Mouse (Mus musculus) cerebellum, postnatal 10 days (tissue): ENCODE data around the gene Rph3al.

Source experiments
- DNase-seq, 2 experiments: peaks; one replicate each; pipeline ENCODE4 v3.0.0; 2021; ENCODE audit warnings: mixed read lengths in 2 of 2

The Rph3al gene

GRCm38 (mm10) chr11:75938379-75938906 lies at the start of gene Rph3al:
Rph3al (minus strand) TSS chr11:75938429.
- DNase-seq: no peak

GRCm38 (mm10) chr11:75985948-75986347 lies 47.7 kb upstream of the Rph3al start:
- no peak for DNase-seq

GRCm38 (mm10) chr11:75984581-75984980 lies 46.4 kb upstream of the Rph3al start:
- DNase-seq: no peak

- DNase-seq: no peak
These were observed 45.0 kb upstream of the Rph3al start for GRCm38 (mm10) chr11:75983194-75983593.

GRCm38 (mm10) chr11:75980413-75980812 lies 42.2 kb upstream of the Rph3al start:
- no peak for DNase-seq

- no peak for DNase-seq
These were observed 39.8 kb upstream of the Rph3al start for GRCm38 (mm10) chr11:75978051-75978450.

GRCm38 (mm10) chr11:75976748-75977147 lies 38.5 kb upstream of the Rph3al start:
- no peak for DNase-seq

GRCm38 (mm10) chr11:75973988-75974387 lies 35.8 kb upstream of the Rph3al start:
- peak; percentile 42 to 56 for DNase-seq

- peak; percentile 36 to 41 for DNase-seq
These were observed 34.8 kb upstream of the Rph3al start for GRCm38 (mm10) chr11:75972916-75973567.

- DNase-seq: no peak
These were observed 34.0 kb upstream of the Rph3al start for GRCm38 (mm10) chr11:75972188-75972587.

- DNase-seq: no peak
These were observed 32.4 kb upstream of the Rph3al start for GRCm38 (mm10) chr11:75970629-75971028.

GRCm38 (mm10) chr11:75968761-75969160 lies 30.5 kb upstream of the Rph3al start:
- no peak for DNase-seq

- DNase-seq: peak; percentile 84 to 86
These were observed 28.5 kb upstream of the Rph3al start for GRCm38 (mm10) chr11:75966401-75967372.

GRCm38 (mm10) chr11:75965674-75966400 lies 27.6 kb upstream of the Rph3al start:
- DNase-seq: no peak

- no peak for DNase-seq
These were observed 26.2 kb upstream of the Rph3al start for GRCm38 (mm10) chr11:75964476-75964730.

- DNase-seq: peak; percentile 85 to 88
These were observed 25.7 kb upstream of the Rph3al start for GRCm38 (mm10) chr11:75963730-75964475.

- DNase-seq: no peak
These were observed 23.6 kb upstream of the Rph3al start for GRCm38 (mm10) chr11:75961782-75962181.

- no peak for DNase-seq
These were observed 19.0 kb upstream of the Rph3al start for GRCm38 (mm10) chr11:75957124-75957832.

- DNase-seq: no peak
These were observed 18.4 kb upstream of the Rph3al start for GRCm38 (mm10) chr11:75956651-75957050.

GRCm38 (mm10) chr11:75954896-75955295 lies 16.7 kb upstream of the Rph3al start:
- DNase-seq: no peak

GRCm38 (mm10) chr11:75951895-75952294 lies 13.7 kb upstream of the Rph3al start:
- no peak for DNase-seq

- DNase-seq: no peak
These were observed 12.2 kb upstream of the Rph3al start for GRCm38 (mm10) chr11:75950459-75950858.
